Mouse (Mus musculus) heart, embryonic 15.5 days (tissue): ENCODE results near the gene Senp2. TPM values are rescaled to one million over a fixed set of nuclear protein-coding genes. Genes with fewer than 3 reads are reported as not detected.

ENCODE experiments used
- ATAC-seq: fragments of 200-750 bp; cut with Nextera tagmentation; replicated peaks from 2 replicates; pipeline ENCODE4 v1.8.0; 2017; ENCODE audit warnings: low read depth, moderate TSS enrichment; ENCODE audit not compliant: insufficient number of reproducible peaks, insufficient read depth, low FRiP score
- H3K27ac ChIP-seq: fragments of 300-500 bp; sonication (generic); 2 replicates; pipeline ENCODE4 v1.5.1; 2015; ENCODE audit warnings: mild to moderate bottlenecking, inconsistent platforms
- H3K27me3 ChIP-seq: fragments of 300-500 bp; sonication (generic); 2 replicates; pipeline ENCODE4 v1.6.1; 2015; ENCODE audit warnings: inconsistent platforms
- H3K36me3 ChIP-seq: fragments of 300-500 bp; sonication (generic); 2 replicates; pipeline ENCODE4 v1.6.1; 2015; ENCODE audit warnings: mild to moderate bottlenecking, inconsistent platforms
- H3K4me1 ChIP-seq: fragments of 300-500 bp; sonication (generic); replicated peaks from 2 replicates; pipeline ENCODE4 v1.6.1; 2015; ENCODE audit warnings: inconsistent platforms
- H3K4me2 ChIP-seq: fragments of 300-500 bp; sonication (generic); 2 replicates; pipeline ENCODE4 v1.6.1; 2015; ENCODE audit warnings: inconsistent platforms, mild to moderate bottlenecking, moderate library complexity
- H3K4me3 ChIP-seq: fragments of 300-500 bp; sonication (generic); 2 replicates; pipeline ENCODE4 v1.5.1; 2015; ENCODE audit warnings: mild to moderate bottlenecking, inconsistent platforms
- H3K9ac ChIP-seq: fragments of 300-500 bp; sonication (generic); 2 replicates; pipeline ENCODE4 v1.6.1; 2015; ENCODE audit warnings: mild to moderate bottlenecking, inconsistent platforms
- H3K9me3 ChIP-seq: fragments of 300-500 bp; sonication (generic); replicated peaks from 2 replicates; pipeline ENCODE4 v1.6.1; 2016; ENCODE audit warnings: inconsistent platforms
- WGBS: fragments of 180-500 bp; shearing (Covaris S2); methylation state at CpG from one replicate; pipeline ENCODE4 v1.1.7; 2015; ENCODE audit warnings: mixed read lengths; 5-methylcytosine and 5-hydroxymethylcytosine counted together
- polyA plus RNA-seq: library from polyadenylated mRNA; unstranded; fragments of >200 nt; fragmentation: Nextera tagmentation; extraction: Ambion mirVana; gene quantifications from 2 replicates; pipeline ENCODE4 v1.2.1, GENCODE M21; 2015

The Senp2 gene
- polyA plus RNA-seq: 22.1 and 25.7 TPM in 2 replicates

- no peaks in the 10 kb centered on the region for H3K27me3 ChIP-seq
- H3K9me3 ChIP-seq: no peaks in the 10 kb centered on the region
- H3K4me3 ChIP-seq: peak within 1 kb of the TSS; percentile 89
- peaks cover 14% of the 10 kb centered on the region for H3K4me1 ChIP-seq
- H3K4me2 ChIP-seq: peak within 1 kb of the TSS; percentile 73
- peak; percentile 99 for ATAC-seq
- under 1% methylated on average over 45 of the region's 45 CpGs for WGBS
- 0 out of 2 replicates have a peak, but pooled peaks cover 3% of the 10 kb centered on the region for H3K36me3 ChIP-seq
- H3K27ac ChIP-seq: peak within 1 kb of the TSS; percentile 80
- H3K9ac ChIP-seq: peak within 1 kb of the TSS; percentile 90
Measured at GRCm38 (mm10) chr16:22009099-22009584, at the start of gene Senp2. Gene Senp2, plus strand, starts transcription at chr16:22009484.

GRCm38 (mm10) chr16:21965576-21965975 lies 43.7 kb upstream of the Senp2 start:
- no peak overlapping the region for H3K4me2 ChIP-seq
- no peaks in the 10 kb centered on the region for H3K9me3 ChIP-seq
- H3K9ac ChIP-seq: no peak overlapping the region
- ATAC-seq: no peak
- no peaks in the 10 kb centered on the region for H3K36me3 ChIP-seq
- H3K27ac ChIP-seq: no peak overlapping the region
- 62% methylated on average over 3 of the region's 3 CpGs for WGBS
- H3K4me1 ChIP-seq: no peaks in the 10 kb centered on the region
- no peaks in the 10 kb centered on the region for H3K27me3 ChIP-seq
- H3K4me3 ChIP-seq: no peak overlapping the region

- WGBS: 60% methylated on average over 5 of the region's 5 CpGs
- no peak overlapping the region for H3K27ac ChIP-seq
- no peak overlapping the region for H3K4me2 ChIP-seq
- H3K27me3 ChIP-seq: no peaks in the 10 kb centered on the region
- no peak overlapping the region for H3K4me3 ChIP-seq
- H3K9me3 ChIP-seq: no peaks in the 10 kb centered on the region
- no peaks in the 10 kb centered on the region for H3K4me1 ChIP-seq
- no peak for ATAC-seq
- H3K9ac ChIP-seq: no peak overlapping the region
- no peaks in the 10 kb centered on the region for H3K36me3 ChIP-seq
Measured at GRCm38 (mm10) chr16:21969874-21970273, 39.4 kb upstream of the Senp2 start.

GRCm38 (mm10) chr16:21970536-21970935 lies 38.7 kb upstream of the Senp2 start:
- H3K4me3 ChIP-seq: no peak overlapping the region
- no peak for ATAC-seq
- H3K27ac ChIP-seq: no peak overlapping the region
- no peaks in the 10 kb centered on the region for H3K4me1 ChIP-seq
- H3K4me2 ChIP-seq: no peak overlapping the region
- H3K27me3 ChIP-seq: no peaks in the 10 kb centered on the region
- H3K9ac ChIP-seq: no peak overlapping the region
- H3K36me3 ChIP-seq: no peaks in the 10 kb centered on the region
- WGBS: 75% methylated on average over 6 of the region's 6 CpGs
- no peaks in the 10 kb centered on the region for H3K9me3 ChIP-seq

- no peak for ATAC-seq
- peaks cover 6% of the 10 kb centered on the region; the same call in 1 of the 2 replicates for H3K4me1 ChIP-seq
- H3K9me3 ChIP-seq: no peaks in the 10 kb centered on the region
- no peak overlapping the region for H3K9ac ChIP-seq
- H3K27ac ChIP-seq: no peak overlapping the region
- no peaks in the 10 kb centered on the region for H3K36me3 ChIP-seq
- H3K4me3 ChIP-seq: no peak overlapping the region
- WGBS: 57% methylated on average over 4 of the region's 4 CpGs
- H3K4me2 ChIP-seq: no peak overlapping the region
- no peaks in the 10 kb centered on the region for H3K27me3 ChIP-seq
Measured at GRCm38 (mm10) chr16:21971446-21971845, 37.8 kb upstream of the Senp2 start.

GRCm38 (mm10) chr16:21976203-21976602 lies 33.1 kb upstream of the Senp2 start:
- WGBS: 8% methylated on average over 16 of the region's 16 CpGs
- H3K4me2 ChIP-seq: peak overlapping the region; percentile 43
- H3K4me1 ChIP-seq: peaks cover 6% of the 10 kb centered on the region; the same call in 1 of the 2 replicates
- ATAC-seq: no peak
- H3K36me3 ChIP-seq: no peaks in the 10 kb centered on the region
- H3K27me3 ChIP-seq: no peaks in the 10 kb centered on the region
- H3K4me3 ChIP-seq: peak overlapping the region; percentile 2; the same call in 1 of the 2 replicates
- no peak overlapping the region for H3K9ac ChIP-seq
- no peaks in the 10 kb centered on the region for H3K9me3 ChIP-seq
- H3K27ac ChIP-seq: no peak overlapping the region

GRCm38 (mm10) chr16:21977347-21977746 lies 31.9 kb upstream of the Senp2 start:
- no peaks in the 10 kb centered on the region for H3K27me3 ChIP-seq
- no peaks in the 10 kb centered on the region for H3K9me3 ChIP-seq
- WGBS: 71% methylated on average over 5 of the region's 5 CpGs
- H3K36me3 ChIP-seq: no peaks in the 10 kb centered on the region
- no peak overlapping the region for H3K9ac ChIP-seq
- no peak for ATAC-seq
- H3K4me3 ChIP-seq: no peak overlapping the region
- H3K4me1 ChIP-seq: peaks cover 6% of the 10 kb centered on the region; the same call in 1 of the 2 replicates
- H3K27ac ChIP-seq: no peak overlapping the region
- H3K4me2 ChIP-seq: no peak overlapping the region

GRCm38 (mm10) chr16:21983146-21983545 lies 26.1 kb upstream of the Senp2 start:
- no peaks in the 10 kb centered on the region for H3K9me3 ChIP-seq
- H3K9ac ChIP-seq: no peak overlapping the region
- no peak overlapping the region for H3K4me3 ChIP-seq
- ATAC-seq: no peak
- no peaks in the 10 kb centered on the region for H3K27me3 ChIP-seq
- 92% methylated on average over 9 of the region's 9 CpGs for WGBS
- H3K36me3 ChIP-seq: no peaks in the 10 kb centered on the region
- H3K4me2 ChIP-seq: no peak overlapping the region
- no peaks in the 10 kb centered on the region for H3K4me1 ChIP-seq
- H3K27ac ChIP-seq: no peak overlapping the region

- Histone ChIP-seq H3K9me3 (no peaks in the 10 kb centered on the region), H3K36me3 (no peaks in the 10 kb centered on the region), H3K4me1 (no peaks in the 10 kb centered on the region), H3K4me3 (no peak overlapping the region), H3K4me2 (no peak overlapping the region), H3K9ac (no peak overlapping the region), H3K27me3 (no peaks in the 10 kb centered on the region), H3K27ac (no peak overlapping the region)
- 83% methylated on average over 4 of the region's 4 CpGs for WGBS
- ATAC-seq: no peak
Measured at GRCm38 (mm10) chr16:21983581-21983980, 25.7 kb upstream of the Senp2 start.

GRCm38 (mm10) chr16:21984091-21984490 lies 25.2 kb upstream of the Senp2 start:
- Histone ChIP-seq H3K4me2 (no peak overlapping the region), H3K27ac (no peak overlapping the region), H3K4me1 (no peaks in the 10 kb centered on the region), H3K27me3 (no peaks in the 10 kb centered on the region), H3K9me3 (no peaks in the 10 kb centered on the region), H3K9ac (no peak overlapping the region), H3K36me3 (no peaks in the 10 kb centered on the region), H3K4me3 (no peak overlapping the region)
- WGBS: 79% methylated on average over 12 of the region's 12 CpGs
- ATAC-seq: no peak

- Histone ChIP-seq H3K36me3 (no peaks in the 10 kb centered on the region), H3K4me3 (no peak overlapping the region), H3K4me1 (no peaks in the 10 kb centered on the region), H3K4me2 (no peak overlapping the region), H3K27ac (no peak overlapping the region), H3K27me3 (no peaks in the 10 kb centered on the region), H3K9ac (no peak overlapping the region), H3K9me3 (no peaks in the 10 kb centered on the region)
- WGBS: 50% methylated on average over 3 of the region's 3 CpGs
- ATAC-seq: no peak
Measured at GRCm38 (mm10) chr16:21986191-21986590, 23.1 kb upstream of the Senp2 start.

GRCm38 (mm10) chr16:21987956-21988355 lies 21.3 kb upstream of the Senp2 start:
- Histone ChIP-seq H3K36me3 (no peaks in the 10 kb centered on the region), H3K9me3 (no peaks in the 10 kb centered on the region), H3K4me3 (no peak overlapping the region), H3K27ac (no peak overlapping the region), H3K27me3 (no peaks in the 10 kb centered on the region), H3K9ac (no peak overlapping the region), H3K4me1 (no peaks in the 10 kb centered on the region), H3K4me2 (no peak overlapping the region)
- ATAC-seq: no peak
- 56% methylated on average over 5 of the region's 5 CpGs for WGBS
